Mouse (Mus musculus): Measurements from ENCODE around the gene Cntn2. TPM values are rescaled to one million over a fixed set of nuclear protein-coding genes. Genes with fewer than 3 reads are reported as not detected.

Cntn2 gene
- total RNA-seq, 2 experiments from 2014 or later: 81.8 to 82.9 TPM

- intact Hi-C loops (cut with DNase I): no loop called here
These were observed 18.0 kb upstream of the Cntn2 start for GRCm38 (mm10) chr1:132560907-132561700.

GRCm38 (mm10) chr1:132559045-132559444 is 16.0 kb upstream of the Cntn2 start:
- intact Hi-C loops (cut with DNase I): no loop called here
- no peak for DNase-seq (ENCODE audit: low spot score in 2 of 2)

More at GRCm38 (mm10) chr1:132560907-132561700, 18.0 kb upstream of the Cntn2 start:
- no peak for DNase-seq (ENCODE audit: low spot score in 2 of 2)

GRCm38 (mm10) chr1:132557901-132558631 is 15.0 kb upstream of the Cntn2 start:
- no peak for DNase-seq (ENCODE audit: low spot score in 2 of 2)
- intact Hi-C loops (cut with DNase I): no loop called here

- intact Hi-C loops (cut with DNase I): loop anchor here (5.0 kb wide), 1 partner anchor 49 kb away; no protein-coding TSS in a partner anchor
- no peak for DNase-seq (ENCODE audit: low spot score in 2 of 2)
These were observed 733 bp upstream of the Cntn2 start for GRCm38 (mm10) chr1:132543789-132544188.

GRCm38 (mm10) chr1:132541824-132542599 is 1.0 kb downstream of the Cntn2 start:
- no peak for DNase-seq (ENCODE audit: low spot score in 2 of 2)
- intact Hi-C loops (cut with DNase I): loop anchor here (5.0 kb wide), 1 partner anchor 50 kb away; no protein-coding TSS in a partner anchor

- DNase-seq (ENCODE audit: low spot score in 2 of 2): no peak
- intact Hi-C loops (cut with DNase I): loop anchor here (5.0 kb wide), 1 partner anchor 51 kb away; no protein-coding TSS in a partner anchor
These were observed 1.8 kb downstream of the Cntn2 start for GRCm38 (mm10) chr1:132541171-132541823.

- intact Hi-C loops (cut with DNase I): loop anchor here (5.0 kb wide), 1 partner anchor 52 kb away; no protein-coding TSS in a partner anchor
- no peak for DNase-seq (ENCODE audit: low spot score in 2 of 2)
These were observed 2.4 kb downstream of the Cntn2 start for GRCm38 (mm10) chr1:132540701-132541100.

- intact Hi-C loops (cut with DNase I): no loop called here
- no peak for DNase-seq (ENCODE audit: low spot score in 2 of 2)
These were observed 5.3 kb downstream of the Cntn2 start for GRCm38 (mm10) chr1:132537736-132538135.

GRCm38 (mm10) chr1:132536416-132536815 is 6.6 kb downstream of the Cntn2 start:
- intact Hi-C loops (cut with DNase I): no loop called here

GRCm38 (mm10) chr1:132535541-132535940 is 7.5 kb downstream of the Cntn2 start:
- no peak for DNase-seq (ENCODE audit: low spot score in 2 of 2)
- intact Hi-C loops (cut with DNase I): no loop called here

More at GRCm38 (mm10) chr1:132536416-132536815, 6.6 kb downstream of the Cntn2 start:
- no peak for DNase-seq (ENCODE audit: low spot score in 2 of 2)

- intact Hi-C loops (cut with DNase I): no loop called here
- DNase-seq (ENCODE audit: low spot score in 2 of 2): no peak
These were observed 9.2 kb downstream of the Cntn2 start for GRCm38 (mm10) chr1:132533840-132534239.

- no peak for DNase-seq (ENCODE audit: low spot score in 2 of 2)
- intact Hi-C loops (cut with DNase I): no loop called here
These were observed 10.5 kb downstream of the Cntn2 start for GRCm38 (mm10) chr1:132532521-132532920.

GRCm38 (mm10) chr1:132530631-132531191 is 12.3 kb downstream of the Cntn2 start:
- intact Hi-C loops (cut with DNase I): no loop called here
- no peak for DNase-seq (ENCODE audit: low spot score in 2 of 2)

- intact Hi-C loops (cut with DNase I): loop anchor here (10.0 kb wide), 1 partner anchor 216 kb away; the partner anchor contains the start of gene Nfasc
- DNase-seq (ENCODE audit: low spot score in 2 of 2): no peak
These were observed 14.3 kb downstream of the Cntn2 start for GRCm38 (mm10) chr1:132528647-132529334.

- intact Hi-C loops (cut with DNase I): loop anchor here (10.0 kb wide), 1 partner anchor 217 kb away; the partner anchor contains the start of gene Nfasc
- no peak for DNase-seq (ENCODE audit: low spot score in 2 of 2)
These were observed 15.0 kb downstream of the Cntn2 start for GRCm38 (mm10) chr1:132528071-132528470.

GRCm38 (mm10) chr1:132525832-132526231 is 17.2 kb downstream of the Cntn2 start:
- intact Hi-C loops (cut with DNase I): loop anchor here (2.0 to 10.0 kb wide), 2 partner anchors 69 to 219 kb away; partner anchors contain the start of gene Nfasc
- peak; percentile 56 to 80 for DNase-seq (ENCODE audit: low spot score in 2 of 2)

GRCm38 (mm10) chr1:132523920-132524319 is 19.1 kb downstream of the Cntn2 start:
- no peak for DNase-seq (ENCODE audit: low spot score in 2 of 2)
- intact Hi-C loops (cut with DNase I): loop anchor here (10.0 kb wide), 1 partner anchor 221 kb away; the partner anchor contains the start of gene Nfasc

GRCm38 (mm10) chr1:132523048-132523447 is 20.0 kb downstream of the Cntn2 start:
- no peak for DNase-seq (ENCODE audit: low spot score in 2 of 2)
- intact Hi-C loops (cut with DNase I): loop anchor here (10.0 kb wide), 1 partner anchor 222 kb away; the partner anchor contains the start of gene Nfasc
